Mouse (Mus musculus): ENCODE data around the gene Mapk10.

GRCm38 (mm10) chr5:103191577-103191976 is 19.6 kb downstream of the Mapk10 start:
- TF ChIP-seq CTCF (IDR thresholded peaks at IDR 0.05; ENCODE audit: low read depth) (no peak), EP300 (IDR thresholded peaks at IDR 0.05; ENCODE audit: low read depth) (no peak)

Measured in heart, postnatal 0 days (tissue).